Mouse (Mus musculus) ES-Bruce4 (cell line): ENCODE data around the gene Rln3.

Experiments used
- CTCF ChIP-seq: IDR thresholded peaks from one replicate; pipeline ENCODE4 v1.8.1; 2011; ENCODE audit warnings: low read depth, low read length
- POLR2A ChIP-seq: IDR thresholded peaks from one replicate; pipeline ENCODE4 v1.8.1; 2011; ENCODE audit warnings: low read length; ENCODE audit not compliant: insufficient read depth

DNA sequence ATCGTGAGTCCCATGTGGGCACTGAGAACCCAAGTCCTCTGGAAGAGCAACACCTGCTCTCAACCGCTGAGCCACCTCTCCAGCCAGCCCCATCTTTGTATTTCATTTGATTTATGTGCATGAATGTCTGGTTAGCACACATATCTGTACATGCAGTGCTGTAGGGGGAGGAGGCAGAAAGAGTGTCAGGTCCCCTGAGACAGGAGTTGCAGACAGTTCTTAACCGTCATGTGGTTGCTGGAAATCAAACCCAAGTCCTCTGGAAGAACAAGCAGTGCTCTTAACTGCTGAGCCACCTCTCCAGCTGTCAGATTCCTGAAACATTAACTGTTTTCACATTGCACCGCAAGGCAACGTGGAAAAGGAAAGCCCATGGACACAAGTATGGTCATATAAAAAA lies 3.4 kb upstream of the Rln3 start:
- TF ChIP-seq POLR2A (no peak), CTCF (no peak)
